Mouse (Mus musculus): Measurements from ENCODE around the gene Stx4a. TPM values are rescaled to one million over a fixed set of nuclear protein-coding genes. Genes with fewer than 3 reads are reported as not detected.
"Not testable (repeated sequence)": the region's sequence is repeated elsewhere in the genome, so short reads cannot be mapped to it uniquely, and the experiment has no call there.

The Stx4a gene
- total RNA-seq, 2 experiments from 2014 or later = 67.8 to 94.9 TPM

GRCm38 (mm10) chr7:127814241-127814921 is 9.7 kb upstream of the Stx4a start:
- peak; percentile 84 for DNase-seq

- DNase-seq = no peak
Measured at GRCm38 (mm10) chr7:127815116-127815665, 8.9 kb upstream of the Stx4a start.

- peak; percentile 67 for DNase-seq
Measured at GRCm38 (mm10) chr7:127815954-127816821, 7.9 kb upstream of the Stx4a start.

GRCm38 (mm10) chr7:127817053-127817452 is 7.0 kb upstream of the Stx4a start:
- no peak for DNase-seq

GRCm38 (mm10) chr7:127817776-127818175 is 6.3 kb upstream of the Stx4a start:
- DNase-seq = no peak

- no peak for DNase-seq
Measured at GRCm38 (mm10) chr7:127820836-127821509, 3.1 kb upstream of the Stx4a start.

- DNase-seq = no peak
Measured at GRCm38 (mm10) chr7:127822494-127822893, 1.6 kb upstream of the Stx4a start.

GRCm38 (mm10) chr7:127823236-127824171 is 590 bp upstream of the Stx4a start:
- DNase-seq = no peak

- DNase-seq = no peak
Measured at GRCm38 (mm10) chr7:127835550-127835949, 11.5 kb downstream of the Stx4a start.

GRCm38 (mm10) chr7:127837473-127837872 is 13.4 kb downstream of the Stx4a start:
- no peak for DNase-seq

- not testable (repeated sequence) for DNase-seq
Measured at GRCm38 (mm10) chr7:127837878-127838277, 13.8 kb downstream of the Stx4a start.

- not testable (repeated sequence) for DNase-seq
Measured at GRCm38 (mm10) chr7:127840031-127840430, 15.9 kb downstream of the Stx4a start.

GRCm38 (mm10) chr7:127840886-127841285 is 16.8 kb downstream of the Stx4a start:
- DNase-seq = peak; percentile 67

GRCm38 (mm10) chr7:127841340-127842000 is 17.4 kb downstream of the Stx4a start:
- DNase-seq = peak; percentile 95

GRCm38 (mm10) chr7:127842001-127842718 is 18.1 kb downstream of the Stx4a start:
- DNase-seq = peak; percentile 85

- no peak for DNase-seq
Measured at GRCm38 (mm10) chr7:127849973-127850875, 26.1 kb downstream of the Stx4a start.

GRCm38 (mm10) chr7:127850906-127851305 is 26.8 kb downstream of the Stx4a start:
- no peak for DNase-seq

- no peak for DNase-seq
Measured at GRCm38 (mm10) chr7:127858258-127858657, 34.2 kb downstream of the Stx4a start.

GRCm38 (mm10) chr7:127866434-127866833 is 42.3 kb downstream of the Stx4a start:
- DNase-seq = no peak
